Mouse (Mus musculus) hindbrain, embryonic 16.5 days (tissue): ENCODE results near the gene 4930544D05Rik. TPM values are rescaled to one million over a fixed set of nuclear protein-coding genes. Genes with fewer than 3 reads are reported as not detected.

Source experiments
- ATAC-seq: fragments of 200-750 bp; cut with Nextera tagmentation; 2 replicates; pipeline ENCODE4 v1.8.0; 2017; ENCODE audit warnings: moderate TSS enrichment, moderate library complexity
- H3K27ac ChIP-seq: fragments of 300-500 bp; sonication (generic); 2 replicates; pipeline ENCODE4 v1.5.1; 2014; ENCODE audit warnings: low read depth, mild to moderate bottlenecking, control low read depth, low read length, moderate library complexity
- H3K27me3 ChIP-seq: fragments of 300-500 bp; sonication (generic); replicated peaks from 2 replicates; pipeline ENCODE4 v1.6.1; 2014; ENCODE audit warnings: low read length; ENCODE audit not compliant: control insufficient read depth, insufficient read depth
- H3K36me3 ChIP-seq: fragments of 300-500 bp; sonication (generic); 2 replicates; pipeline ENCODE4 v1.6.1; 2014; ENCODE audit warnings: mild to moderate bottlenecking, low read length, moderate library complexity, mixed read lengths; ENCODE audit not compliant: control insufficient read depth, insufficient read depth
- H3K4me1 ChIP-seq: fragments of 300-500 bp; sonication (generic); 2 replicates; pipeline ENCODE4 v1.6.1; 2014; ENCODE audit warnings: low read depth, low read length; ENCODE audit not compliant: control insufficient read depth, insufficient read depth
- H3K4me2 ChIP-seq: fragments of 300-500 bp; sonication (generic); 2 replicates; pipeline ENCODE4 v1.6.1; 2014; ENCODE audit warnings: mild to moderate bottlenecking, low read length, control low read depth, moderate library complexity
- H3K4me3 ChIP-seq: fragments of 300-500 bp; sonication (generic); 2 replicates; pipeline ENCODE4 v1.5.1; 2014; ENCODE audit warnings: mild to moderate bottlenecking, low read length, control low read depth, moderate library complexity
- H3K9ac ChIP-seq: fragments of 300-500 bp; sonication (generic); 2 replicates; pipeline ENCODE4 v1.6.1; 2014; ENCODE audit warnings: low read depth, mild to moderate bottlenecking, control low read depth, low read length, moderate library complexity
- H3K9me3 ChIP-seq: fragments of 300-500 bp; sonication (generic); 2 replicates; pipeline ENCODE4 v1.6.1; 2014; ENCODE audit warnings: mild to moderate bottlenecking, low read length, moderate library complexity; ENCODE audit not compliant: control insufficient read depth
- WGBS: fragments of 180-500 bp; shearing (Covaris S2); extraction: QIAGEN DNeasy Blood & Tissue Kit; methylation state at CpG from one replicate; pipeline ENCODE4 v1.1.7; 2014; 5-methylcytosine and 5-hydroxymethylcytosine counted together
- polyA plus RNA-seq: library from polyadenylated mRNA; unstranded; fragments of >200 nt; fragmentation: Nextera tagmentation; extraction: Ambion mirVana; gene quantifications from 2 replicates; pipeline ENCODE4 v1.2.1, GENCODE M21; 2015

Gene 4930544D05Rik
- polyA plus RNA-seq, 1 experiment from 2014 or later, result not detected

DNA sequence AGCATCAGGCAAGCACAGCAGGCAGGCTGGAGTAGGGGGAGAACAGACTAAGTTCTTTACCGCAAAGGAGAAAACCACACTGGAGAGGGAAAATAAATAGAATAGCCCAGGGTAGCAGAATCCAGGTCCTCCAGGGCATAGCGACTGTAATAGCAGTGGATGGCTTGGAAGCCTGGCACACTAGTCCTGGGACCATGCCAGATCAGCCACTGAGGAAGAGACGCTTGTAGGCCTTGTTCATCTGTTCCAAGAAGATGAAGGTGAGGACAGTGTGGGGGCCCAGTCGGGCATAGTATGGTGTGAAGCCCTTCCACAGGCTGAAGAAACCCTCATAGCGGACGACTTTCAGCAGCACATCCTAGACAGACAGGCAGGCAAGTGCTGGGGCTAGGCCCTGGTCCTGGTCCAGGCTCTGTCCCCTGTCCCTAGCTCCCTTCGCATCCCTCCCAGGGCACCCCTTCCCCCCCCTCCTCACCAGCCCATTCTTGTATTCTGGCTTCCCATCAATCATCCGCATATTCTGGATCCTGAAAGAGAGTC, 29.0 kb downstream of the 4930544D05Rik start:
- H3K27me3 ChIP-seq, result no peaks in the 10 kb centered on the region
- no peak overlapping the region for H3K27ac ChIP-seq
- no peak overlapping the region for H3K4me3 ChIP-seq
- 94% methylated on average over 8 of the region's 8 CpGs for WGBS
- H3K9ac ChIP-seq, result no peak overlapping the region
- H3K4me1 ChIP-seq, result peaks cover 25% of the 10 kb centered on the region
- no peak for ATAC-seq
- H3K9me3 ChIP-seq, result no peaks in the 10 kb centered on the region
- peaks cover 14% of the 10 kb centered on the region for H3K36me3 ChIP-seq
- H3K4me2 ChIP-seq, result no peak overlapping the region

DNA sequence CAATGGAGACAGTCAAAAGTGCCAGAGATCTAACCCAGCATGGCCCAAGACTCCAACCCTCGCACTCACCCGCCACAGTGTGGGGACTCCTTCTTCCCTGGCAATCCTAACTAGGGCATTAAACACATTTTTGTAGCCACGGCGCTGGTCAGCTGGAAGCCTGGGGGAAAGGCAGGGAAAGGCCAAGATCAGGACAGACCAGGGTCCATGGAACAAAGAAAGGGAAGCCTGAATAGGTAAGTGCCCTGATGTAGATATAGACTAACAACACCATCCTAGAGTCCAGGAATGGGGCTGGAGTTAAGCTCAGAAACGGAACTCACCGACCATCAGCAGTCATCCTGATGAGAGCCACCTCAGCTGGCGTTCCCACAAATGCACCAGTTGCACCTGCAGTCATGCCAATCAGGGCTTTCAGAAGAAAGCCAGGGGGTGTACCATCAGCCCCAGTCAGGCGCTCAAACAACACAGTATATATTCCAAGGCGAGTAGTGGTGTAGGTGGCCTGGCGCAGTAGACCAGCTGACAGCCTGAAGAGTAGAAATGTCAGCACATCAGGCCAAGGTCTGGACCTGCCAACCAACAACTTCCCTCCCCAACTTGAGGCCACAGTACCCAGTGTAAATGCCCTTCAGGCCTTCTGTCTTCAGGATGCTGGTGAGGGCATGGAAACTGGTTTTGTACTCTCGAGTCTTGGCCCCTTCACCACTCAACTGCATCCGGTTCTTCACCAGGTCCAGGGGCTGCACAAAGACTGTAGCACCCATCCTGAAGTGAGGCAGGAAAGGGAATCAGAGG, 30.0 kb downstream of the 4930544D05Rik start:
- H3K36me3 ChIP-seq, result peaks cover 19% of the 10 kb centered on the region
- peak overlapping the region; percentile 64 for H3K4me2 ChIP-seq
- no peak overlapping the region for H3K27ac ChIP-seq
- no peaks in the 10 kb centered on the region for H3K9me3 ChIP-seq
- peaks cover 25% of the 10 kb centered on the region for H3K4me1 ChIP-seq
- peak overlapping the region; percentile 85 for H3K9ac ChIP-seq
- H3K4me3 ChIP-seq, result peak overlapping the region; percentile 64
- WGBS, result 91% methylated on average over 12 of the region's 12 CpGs
- no peak for ATAC-seq
- no peaks in the 10 kb centered on the region for H3K27me3 ChIP-seq

DNA sequence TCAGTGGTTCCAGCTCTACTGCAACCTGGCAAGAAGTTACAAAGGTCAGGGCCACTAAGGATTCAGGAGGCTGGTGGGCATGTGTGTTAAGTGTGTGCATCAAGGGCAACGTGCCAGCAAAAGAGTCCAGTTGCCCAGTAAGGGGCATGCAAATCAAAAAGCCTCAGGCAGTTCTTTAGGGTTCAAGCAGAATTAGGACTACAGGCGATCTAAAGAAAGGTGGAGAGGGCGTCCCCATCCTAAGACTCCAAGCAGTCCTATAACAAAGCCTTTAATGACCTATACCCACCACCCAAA, 30.6 kb downstream of the 4930544D05Rik start:
- Histone ChIP-seq H3K27me3 (no peaks in the 10 kb centered on the region), H3K9ac (peak overlapping the region; percentile 85), H3K27ac (peak overlapping the region; percentile 91), H3K4me3 (peak overlapping the region; percentile 64), H3K9me3 (no peaks in the 10 kb centered on the region), H3K36me3 (peaks cover 23% of the 10 kb centered on the region), H3K4me2 (peak overlapping the region; percentile 64), H3K4me1 (peaks cover 25% of the 10 kb centered on the region)
- ATAC-seq, result no peak
- WGBS, result 18% methylated on average over 3 of the region's 3 CpGs

DNA sequence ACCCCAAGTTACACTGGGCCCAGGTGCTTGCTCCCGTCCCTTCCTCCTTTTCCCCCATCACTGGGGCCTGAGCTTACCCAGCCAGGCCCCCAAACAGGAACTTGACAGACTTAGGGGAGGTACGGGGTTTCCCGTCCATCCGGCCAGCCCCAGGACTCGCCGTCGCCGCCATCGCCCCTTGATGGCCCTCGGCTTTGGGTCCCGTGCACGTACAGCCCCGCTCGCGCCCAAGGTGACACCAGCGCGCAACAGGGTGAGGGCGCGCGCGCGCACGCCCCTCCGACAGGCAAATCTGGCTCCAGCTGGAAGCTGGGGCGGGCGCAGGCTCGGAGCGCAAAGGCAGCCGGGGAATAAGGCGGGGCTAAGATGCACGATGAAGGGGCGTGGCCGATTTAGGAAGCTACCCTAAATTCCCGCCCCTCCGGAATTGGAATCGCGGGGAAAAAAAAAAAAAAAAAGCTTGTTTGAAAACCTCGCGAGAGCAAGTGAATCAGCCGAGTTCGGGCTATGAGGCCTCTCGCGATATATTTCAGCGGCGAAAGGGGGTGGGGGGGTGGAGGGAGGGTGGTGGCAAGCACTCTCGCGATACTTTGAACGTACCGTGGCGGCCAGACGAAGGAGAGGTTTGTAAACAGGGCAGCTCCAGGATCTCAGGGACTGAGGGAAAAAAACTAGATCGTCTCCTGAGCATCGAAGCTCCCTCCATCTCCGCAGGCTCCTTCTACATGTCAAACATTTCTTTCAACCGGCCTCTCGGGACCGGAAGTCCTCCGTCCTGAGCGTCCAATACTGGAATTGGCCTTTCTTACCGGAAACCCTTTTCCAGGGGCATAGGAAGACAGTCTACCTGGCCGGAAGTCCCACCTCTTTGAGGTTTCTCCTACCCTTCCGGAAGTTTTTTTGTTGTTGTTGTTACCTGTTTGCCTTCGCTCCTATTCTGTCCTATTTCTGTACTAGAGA, 31.3 kb downstream of the 4930544D05Rik start, which contains the start of the genes Rnf167 and Slc25a11:
Gene Rnf167, plus strand, starts transcription at position 545 of the 960 bp plus-strand sequence.
Gene Slc25a11, minus strand, starts transcription at position 789 of the 960 bp plus-strand sequence.
- H3K36me3 ChIP-seq, result peaks cover 27% of the 10 kb centered on the region
- peak; percentile 92 for ATAC-seq

DNA sequence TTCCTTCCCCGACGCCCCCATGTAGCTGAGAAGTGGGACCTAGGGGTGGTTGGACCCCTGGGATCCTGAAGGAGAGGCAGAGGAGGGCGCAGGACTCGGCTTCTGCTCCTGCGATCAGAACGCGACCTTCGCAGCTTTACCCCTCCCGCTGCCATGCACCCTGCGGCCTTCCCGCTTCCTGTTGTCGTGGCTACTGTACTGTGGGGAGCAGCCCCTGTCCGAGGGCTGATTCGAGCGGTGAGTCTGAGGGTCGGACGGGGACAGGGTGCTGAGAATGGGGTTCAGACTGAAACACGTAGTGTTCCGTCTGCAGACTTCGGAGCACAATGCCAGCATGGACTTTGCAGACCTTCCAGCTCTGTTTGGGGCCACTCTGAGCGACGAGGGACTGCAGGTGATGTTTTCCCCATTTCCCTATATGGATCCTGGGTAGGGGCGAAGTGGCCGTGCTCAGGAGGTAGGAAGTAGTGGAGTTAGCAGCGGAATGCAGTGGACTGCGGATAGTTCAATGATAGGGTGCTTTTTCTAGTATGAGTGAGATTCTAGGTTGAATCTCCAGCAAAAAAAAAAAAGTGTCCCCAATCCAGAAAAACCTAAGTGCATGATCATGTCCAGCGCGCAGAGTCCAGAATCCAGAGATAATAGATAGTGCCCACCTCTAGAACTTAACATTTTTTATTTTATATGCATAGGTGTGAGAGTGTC, 32.2 kb downstream of the 4930544D05Rik start:
- ATAC-seq, result 0 out of 2 replicates have a peak, but pooled peaks have one; percentile 1
- Histone ChIP-seq H3K4me3 (peak overlapping the region; percentile 64), H3K27ac (peak overlapping the region; percentile 68), H3K27me3 (no peaks in the 10 kb centered on the region), H3K36me3 (peaks cover 30% of the 10 kb centered on the region), H3K9me3 (no peaks in the 10 kb centered on the region), H3K4me2 (peak overlapping the region; percentile 94), H3K4me1 (peaks cover 36% of the 10 kb centered on the region), H3K9ac (peak overlapping the region; percentile 71)
- WGBS, result 6% methylated on average over 28 of the region's 28 CpGs

More for the DNA sequence above, 31.3 kb downstream of the 4930544D05Rik start, which contains the start of the genes Rnf167 and Slc25a11:
- H3K9ac ChIP-seq, result peak within 1 kb of the TSS; percentile 85
- H3K27ac ChIP-seq, result peak within 1 kb of the TSS; percentile 91
- H3K27me3 ChIP-seq, result no peaks in the 10 kb centered on the region
- WGBS, result under 1% methylated on average over 63 of the region's 63 CpGs
- H3K4me1 ChIP-seq, result peaks cover 27% of the 10 kb centered on the region
- peak within 1 kb of the TSS; percentile 64 for H3K4me3 ChIP-seq
- H3K4me2 ChIP-seq, result peak within 1 kb of the TSS; percentile 94
- H3K9me3 ChIP-seq, result no peaks in the 10 kb centered on the region

DNA sequence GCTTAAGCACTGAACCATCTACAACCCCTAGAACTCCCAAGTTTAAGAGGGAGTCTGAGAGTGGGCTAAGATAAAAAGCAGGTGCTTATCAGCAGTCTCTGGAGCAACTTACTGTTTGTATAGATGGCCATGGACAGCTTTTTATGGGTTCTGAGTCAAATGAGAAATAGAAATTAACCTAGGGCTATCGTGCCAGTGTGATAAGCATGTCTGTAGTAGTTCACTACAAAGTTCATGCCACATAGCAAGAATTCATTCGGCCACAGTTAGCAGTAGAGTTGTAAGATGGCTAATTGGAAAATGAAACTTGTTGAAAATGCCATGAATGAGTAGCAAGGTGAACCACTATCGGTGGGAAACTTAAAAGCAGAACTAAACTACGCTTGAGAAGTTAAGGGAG, 32.9 kb downstream of the 4930544D05Rik start:
- peaks cover 40% of the 10 kb centered on the region for H3K4me1 ChIP-seq
- no peak overlapping the region for H3K27ac ChIP-seq
- peaks cover 27% of the 10 kb centered on the region for H3K36me3 ChIP-seq
- peak overlapping the region; percentile 64 for H3K4me3 ChIP-seq
- peak overlapping the region; percentile 71 for H3K9ac ChIP-seq
- ATAC-seq, result no peak
- 83% methylated on average over 4 of the region's 4 CpGs for WGBS
- no peaks in the 10 kb centered on the region for H3K27me3 ChIP-seq
- H3K4me2 ChIP-seq, result peak overlapping the region; percentile 94
- H3K9me3 ChIP-seq, result no peaks in the 10 kb centered on the region

DNA sequence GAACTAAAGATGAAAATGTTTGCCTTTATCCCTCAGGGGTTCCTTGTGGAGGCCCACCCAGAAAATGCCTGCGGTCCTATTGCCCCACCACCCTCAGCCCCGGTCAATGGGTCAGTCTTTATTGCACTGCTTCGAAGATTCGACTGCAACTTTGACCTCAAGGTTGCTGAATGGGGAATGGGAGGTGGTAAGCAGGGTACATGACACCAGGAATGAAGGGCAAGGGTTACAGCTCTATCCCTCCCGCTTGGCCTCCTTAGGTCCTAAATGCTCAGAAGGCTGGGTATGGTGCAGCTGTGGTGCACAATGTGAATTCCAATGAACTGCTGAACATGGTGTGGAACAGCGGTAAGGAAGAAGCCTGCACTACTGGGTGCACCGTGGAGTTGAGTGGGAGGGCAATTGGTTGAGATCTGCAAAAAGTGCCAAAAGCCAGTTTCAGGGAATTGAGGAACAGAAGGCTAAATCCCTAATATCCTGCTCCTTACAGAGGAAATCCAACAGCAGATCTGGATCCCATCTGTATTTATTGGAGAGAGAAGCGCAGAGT, 33.6 kb downstream of the 4930544D05Rik start:
- Histone ChIP-seq H3K27me3 (no peaks in the 10 kb centered on the region), H3K27ac (no peak overlapping the region), H3K9me3 (no peaks in the 10 kb centered on the region), H3K4me1 (peaks cover 40% of the 10 kb centered on the region), H3K9ac (no peak overlapping the region), H3K36me3 (peaks cover 26% of the 10 kb centered on the region), H3K4me3 (no peak overlapping the region), H3K4me2 (no peak overlapping the region)
- WGBS, result 89% methylated on average over 8 of the region's 8 CpGs
- ATAC-seq, result no peak

DNA sequence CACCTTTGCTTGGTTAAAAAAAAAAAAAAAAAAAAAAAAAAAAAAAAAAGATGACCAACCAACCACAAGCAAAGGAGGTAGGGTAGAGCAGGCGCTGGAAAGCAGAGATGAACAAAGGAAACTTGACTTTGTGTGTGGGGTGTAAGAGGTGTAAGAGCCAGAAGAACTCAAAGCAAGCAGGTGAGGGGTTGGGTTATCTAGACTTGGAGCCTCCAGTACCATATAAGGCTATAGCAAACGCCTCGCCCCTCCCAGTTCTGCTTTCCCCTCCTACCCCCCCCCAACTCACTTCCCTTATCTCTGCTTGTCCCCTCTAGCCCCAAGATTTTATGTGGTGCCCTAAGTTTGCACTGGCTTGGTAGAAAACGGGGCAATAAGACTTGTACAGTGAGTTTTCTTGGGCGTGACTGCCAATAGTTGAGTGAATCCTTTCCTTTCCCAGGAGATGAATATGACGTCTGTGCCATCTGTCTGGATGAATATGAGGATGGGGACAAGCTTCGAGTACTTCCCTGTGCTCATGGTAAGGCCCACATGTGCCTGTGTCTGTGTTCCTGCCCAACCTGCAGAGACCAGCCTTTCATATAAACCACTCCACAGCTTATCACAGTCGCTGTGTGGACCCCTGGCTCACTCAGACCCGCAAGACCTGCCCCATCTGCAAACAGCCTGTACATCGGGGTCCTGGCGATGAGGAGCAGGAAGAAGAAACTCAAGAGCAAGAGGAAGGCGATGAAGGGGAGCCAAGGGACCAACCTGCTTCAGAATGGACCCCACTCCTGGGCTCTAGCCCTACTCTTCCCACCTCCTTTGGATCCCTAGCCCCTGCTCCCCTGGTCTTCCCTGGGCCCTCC, 34.9 kb downstream of the 4930544D05Rik start:
- H3K4me3 ChIP-seq, result no peak overlapping the region
- H3K4me2 ChIP-seq, result no peak overlapping the region
- no peaks in the 10 kb centered on the region for H3K27me3 ChIP-seq
- ATAC-seq, result no peak
- H3K4me1 ChIP-seq, result peaks cover 37% of the 10 kb centered on the region
- no peaks in the 10 kb centered on the region for H3K9me3 ChIP-seq
- no peak overlapping the region for H3K9ac ChIP-seq
- H3K27ac ChIP-seq, result no peak overlapping the region
- H3K36me3 ChIP-seq, result peaks cover 20% of the 10 kb centered on the region
- 77% methylated on average over 12 of the region's 12 CpGs for WGBS
